Mouse (Mus musculus) left cerebral cortex, postnatal 25 days (tissue): ENCODE results near the gene Tbx15. TPM values are rescaled to one million over a fixed set of nuclear protein-coding genes. Genes with fewer than 3 reads are reported as not detected.
"Not testable (repeated sequence)": the region's sequence is repeated elsewhere in the genome, so short reads cannot be mapped to it uniquely, and the experiment has no call there.

Experiments used
- DNase-seq, 2 experiments: peaks; one replicate each; pipeline ENCODE4 v3.0.0; 2022; ENCODE audit warnings: low spot score in 2 of 2, mixed read lengths in 1 of 2
- intact Hi-C: fragments of 180-260 bp; cut with DNase I; formaldehyde crosslinking; loops from one replicate; pipeline ENCODE4 v1.15.1; 2025
- total RNA-seq, 2 experiments: library from RNA; stranded (reverse); gene quantifications; 2 replicates each; pipeline ENCODE4 v1.2.3; 2021

Tbx15 gene
- total RNA-seq, 2 experiments from 2014 or later: 1.1 to 1.3 TPM

GRCm38 (mm10) chr3:99261371-99261791, 21.2 kb downstream of the Tbx15 start:
- no peak for DNase-seq
- intact Hi-C loops: no loop called here

- no peak for DNase-seq
- intact Hi-C loops: no loop called here
Observed at GRCm38 (mm10) chr3:99261986-99262385, 21.8 kb downstream of the Tbx15 start.

- intact Hi-C loops: no loop called here
- DNase-seq: no peak
Observed at GRCm38 (mm10) chr3:99263471-99263903, 23.3 kb downstream of the Tbx15 start.

GRCm38 (mm10) chr3:99264695-99265094, 24.5 kb downstream of the Tbx15 start:
- DNase-seq: no peak

GRCm38 (mm10) chr3:99266752-99267303, 26.6 kb downstream of the Tbx15 start:
- no peak for DNase-seq
- intact Hi-C loops: no loop called here

More at GRCm38 (mm10) chr3:99264695-99265094, 24.5 kb downstream of the Tbx15 start:
- intact Hi-C loops: no loop called here

GRCm38 (mm10) chr3:99277973-99278580, 37.9 kb downstream of the Tbx15 start:
- intact Hi-C loops: no loop called here

GRCm38 (mm10) chr3:99279718-99280117, 39.5 kb downstream of the Tbx15 start:
- intact Hi-C loops: no loop called here
- no peak for DNase-seq

More at GRCm38 (mm10) chr3:99277973-99278580, 37.9 kb downstream of the Tbx15 start:
- no peak for DNase-seq

GRCm38 (mm10) chr3:99281453-99281852, 41.3 kb downstream of the Tbx15 start:
- intact Hi-C loops: no loop called here
- no peak for DNase-seq

- DNase-seq: no peak
- intact Hi-C loops: no loop called here
Observed at GRCm38 (mm10) chr3:99288302-99288701, 48.1 kb downstream of the Tbx15 start.

- no peak for DNase-seq
- intact Hi-C loops: no loop called here
Observed at GRCm38 (mm10) chr3:99290064-99290702, 50.0 kb downstream of the Tbx15 start.

GRCm38 (mm10) chr3:99290878-99291277, 50.7 kb downstream of the Tbx15 start:
- intact Hi-C loops: no loop called here
- no peak for DNase-seq

GRCm38 (mm10) chr3:99291386-99291785, 51.2 kb downstream of the Tbx15 start:
- intact Hi-C loops: no loop called here

GRCm38 (mm10) chr3:99292531-99292931, 52.4 kb downstream of the Tbx15 start:
- peak; percentile 14 to 88 for DNase-seq
- intact Hi-C loops: no loop called here

More at GRCm38 (mm10) chr3:99291386-99291785, 51.2 kb downstream of the Tbx15 start:
- DNase-seq: no peak

- DNase-seq, intact Hi-C loops: not testable (repeated sequence)
Observed at GRCm38 (mm10) chr3:99294209-99294608, 54.0 kb downstream of the Tbx15 start.

- intact Hi-C loops: no loop called here
- no peak for DNase-seq
Observed at GRCm38 (mm10) chr3:99295301-99295700, 55.1 kb downstream of the Tbx15 start.

- no peak for DNase-seq
- intact Hi-C loops: no loop called here
Observed at GRCm38 (mm10) chr3:99296186-99296585, 56.0 kb downstream of the Tbx15 start.

GRCm38 (mm10) chr3:99300846-99301245, 60.7 kb downstream of the Tbx15 start:
- DNase-seq: no peak
- intact Hi-C loops: no loop called here

GRCm38 (mm10) chr3:99310877-99311276, 70.7 kb downstream of the Tbx15 start:
- no peak for DNase-seq
- intact Hi-C loops: no loop called here

GRCm38 (mm10) chr3:99311943-99312635, 71.9 kb downstream of the Tbx15 start:
- intact Hi-C loops: no loop called here
- no peak for DNase-seq

GRCm38 (mm10) chr3:99322345-99322744, 82.2 kb downstream of the Tbx15 start:
- DNase-seq: no peak
- intact Hi-C loops: no loop called here
